Mouse (Mus musculus) MEL (cell line): Measurements from ENCODE around the gene Dnaja2. TPM values are rescaled to one million over a fixed set of nuclear protein-coding genes. Genes with fewer than 3 reads are reported as not detected.

Experiments used
- DNase-seq: peaks from one replicate; pipeline ENCODE4 v3.0.0; 2011; ENCODE audit warnings: low read depth, low spot score
- H3K27ac ChIP-seq: 2 replicates; pipeline ENCODE4 v1.5.1; 2012; ENCODE audit warnings: low read depth, mild to moderate bottlenecking, control low read depth, low read length, moderate library complexity; ENCODE audit not compliant: control insufficient read depth
- H3K27me3 ChIP-seq, 2 experiments: fragments of 150-350 bp in 1 of 2; sonication (generic) in 1 of 2; 2 replicates each; pipeline ENCODE4 v1.6.1; 2012; ENCODE audit warnings: low read length in 2 of 2, mild to moderate bottlenecking in 2 of 2, improper control_type of control experiment in 1 of 2, moderate library complexity in 1 of 2; ENCODE audit not compliant: insufficient read depth in 2 of 2, control insufficient read depth in 1 of 2
- H3K36me3 ChIP-seq, 2 experiments: 2 replicates each; pipeline ENCODE4 v1.6.1; 2012 to 2014; ENCODE audit warnings: low read length in 2 of 2, improper control_type of control experiment in 1 of 2, inconsistent platforms in 1 of 2, mild to moderate bottlenecking in 1 of 2; ENCODE audit not compliant: insufficient read depth in 2 of 2, control insufficient read depth in 1 of 2
- H3K4me1 ChIP-seq, 2 experiments: fragments of 150-350 bp in 1 of 2; sonication (generic) in 1 of 2; 2 replicates each; pipeline ENCODE4 v1.6.1; 2012; ENCODE audit warnings: low read length in 2 of 2, improper control_type of control experiment in 1 of 2, mild to moderate bottlenecking in 1 of 2; ENCODE audit not compliant: insufficient read depth in 2 of 2, control insufficient read depth in 1 of 2
- H3K4me3 ChIP-seq, 2 experiments: fragments of 150-350 bp in 1 of 2; sonication (generic) in 1 of 2; 2 replicates each; pipeline ENCODE4 v1.5.1; 2012; ENCODE audit warnings: low read depth in 2 of 2, low read length in 2 of 2, mild to moderate bottlenecking in 2 of 2, moderate library complexity in 2 of 2, control low read depth in 1 of 2, improper control_type of control experiment in 1 of 2; ENCODE audit not compliant: control insufficient read depth in 1 of 2, insufficient read depth in 1 of 2
- H3K79me2 ChIP-seq: 2 replicates; pipeline ENCODE4 v1.6.1; 2012; ENCODE audit warnings: mild to moderate bottlenecking, low read length, moderate library complexity; ENCODE audit not compliant: control insufficient read depth, poor library complexity, insufficient read depth
- H3K9ac ChIP-seq: 2 replicates; pipeline ENCODE4 v1.6.1; 2012; ENCODE audit warnings: low read depth, mild to moderate bottlenecking, control low read depth, low read length, moderate library complexity; ENCODE audit not compliant: control insufficient read depth, poor library complexity, severe bottlenecking
- H3K9me3 ChIP-seq: fragments of 150-350 bp; sonication (generic); replicated peaks from 2 replicates; pipeline ENCODE4 v1.6.1; 2012; ENCODE audit warnings: mild to moderate bottlenecking, low read length, improper control_type of control experiment, moderate library complexity; ENCODE audit not compliant: insufficient read depth
- CHD1 ChIP-seq: IDR thresholded peaks from 2 replicates; pipeline ENCODE4 v1.6.1; 2012; ENCODE audit warnings: low read depth, mild to moderate bottlenecking, inconsistent platforms, low read length, improper control_type of control experiment
- CTCF ChIP-seq, 3 experiments: IDR thresholded peaks in 2 of 3; conservative IDR thresholded peaks in 1 of 3; 2 replicates each; pipeline ENCODE4 v1.5.1; 2011 to 2012; ENCODE audit warnings: low read length in 3 of 3, low read depth in 2 of 3, mild to moderate bottlenecking in 2 of 3, improper control_type of control experiment in 1 of 3, inconsistent platforms in 1 of 3, mixed read lengths in 1 of 3, moderate library complexity in 1 of 3; ENCODE audit not compliant: control insufficient read depth in 1 of 3, insufficient read depth in 1 of 3, poor library complexity in 1 of 3, severe bottlenecking in 1 of 3
- E2F4 ChIP-seq: IDR thresholded peaks from 2 replicates; pipeline ENCODE4 v1.6.1; 2011; ENCODE audit warnings: low read depth, low read length, improper control_type of control experiment, borderline replicate concordance
- EP300 ChIP-seq, 2 experiments: IDR thresholded peaks; 2 replicates each; pipeline ENCODE4 v1.6.1; 2011; ENCODE audit warnings: improper control_type of control experiment in 2 of 2, low read length in 2 of 2, low read depth in 1 of 2, mild to moderate bottlenecking in 1 of 2
- GATA1 ChIP-seq: IDR thresholded peaks from 2 replicates; pipeline ENCODE4 v1.6.1; 2011; ENCODE audit warnings: low read depth, low read length, improper control_type of control experiment
- JUND ChIP-seq: IDR thresholded peaks from 2 replicates; pipeline ENCODE4 v1.6.1; 2011; ENCODE audit warnings: low read depth, mild to moderate bottlenecking, improper control_type of control experiment, low read length
- KAT2A ChIP-seq: conservative IDR thresholded peaks from 2 replicates; pipeline ENCODE4 v1.6.1; 2012; ENCODE audit warnings: low read depth, low read length, improper control_type of control experiment, inconsistent platforms
- MAX ChIP-seq: IDR thresholded peaks from 2 replicates; pipeline ENCODE4 v1.6.1; 2011; ENCODE audit warnings: low read length, improper control_type of control experiment
- MEF2A ChIP-seq: IDR thresholded peaks from 2 replicates; pipeline ENCODE4 v1.6.1; 2014; ENCODE audit warnings: low read depth, mild to moderate bottlenecking, inconsistent platforms, low read length, improper control_type of control experiment; ENCODE audit not compliant: poor library complexity, insufficient replicate concordance, severe bottlenecking; ENCODE audit errors: extremely low read depth
- MYC ChIP-seq: IDR thresholded peaks from 2 replicates; pipeline ENCODE4 v1.6.1; 2011; ENCODE audit warnings: low read depth, mild to moderate bottlenecking, low read length, improper control_type of control experiment, moderate library complexity
- NELFE ChIP-seq: IDR thresholded peaks from 2 replicates; pipeline ENCODE4 v1.6.1; 2011; ENCODE audit warnings: low read depth, low read length, improper control_type of control experiment
- POLR2A ChIP-seq, 2 experiments: IDR thresholded peaks; 2 replicates each; pipeline ENCODE4 v1.6.1; 2011 to 2012; ENCODE audit warnings: low read length in 2 of 2, mild to moderate bottlenecking in 2 of 2, control low read depth in 1 of 2, improper control_type of control experiment in 1 of 2, low read depth in 1 of 2, moderate library complexity in 1 of 2; ENCODE audit not compliant: control insufficient read depth in 1 of 2, insufficient read depth in 1 of 2, poor library complexity in 1 of 2
- POLR2AphosphoS5 ChIP-seq: IDR thresholded peaks from 2 replicates; pipeline ENCODE4 v1.6.1; 2012; ENCODE audit warnings: low read depth, borderline replicate concordance, mild to moderate bottlenecking, inconsistent platforms, low read length, moderate library complexity, mixed read lengths
- RAD21 ChIP-seq: IDR thresholded peaks from 2 replicates; pipeline ENCODE4 v1.6.1; 2011; ENCODE audit warnings: mild to moderate bottlenecking, low read depth, low read length, improper control_type of control experiment
- SIN3A ChIP-seq: IDR thresholded peaks from 2 replicates; pipeline ENCODE4 v1.6.1; 2012; ENCODE audit warnings: low read length, improper control_type of control experiment, inconsistent platforms
- SMC3 ChIP-seq: IDR thresholded peaks from 2 replicates; pipeline ENCODE4 v1.6.1; 2011; ENCODE audit warnings: low read depth, low read length, improper control_type of control experiment
- UBTF ChIP-seq: IDR thresholded peaks from 2 replicates; pipeline ENCODE4 v1.6.1; 2012; ENCODE audit warnings: low read depth, mild to moderate bottlenecking, inconsistent platforms, low read length, improper control_type of control experiment, moderate library complexity, borderline replicate concordance; ENCODE audit not compliant: insufficient read depth
- USF1 ChIP-seq: IDR thresholded peaks from 2 replicates; pipeline ENCODE4 v1.6.1; 2014; ENCODE audit warnings: low read depth, mild to moderate bottlenecking, inconsistent platforms, low read length, improper control_type of control experiment, moderate library complexity
- USF2 ChIP-seq, 2 experiments: IDR thresholded peaks; 2 replicates each; pipeline ENCODE4 v1.6.1; 2011 to 2012; ENCODE audit warnings: improper control_type of control experiment in 2 of 2, low read length in 2 of 2, borderline replicate concordance in 1 of 2, inconsistent platforms in 1 of 2, low read depth in 1 of 2, mild to moderate bottlenecking in 1 of 2; ENCODE audit not compliant: insufficient read depth in 1 of 2
- ZC3H11A ChIP-seq: IDR thresholded peaks from 2 replicates; pipeline ENCODE4 v1.6.1; 2012; ENCODE audit warnings: low read depth, mild to moderate bottlenecking, inconsistent platforms, low read length, improper control_type of control experiment
- ZKSCAN1 ChIP-seq: IDR thresholded peaks from 2 replicates; pipeline ENCODE4 v1.6.1; 2012; ENCODE audit warnings: low read depth, mild to moderate bottlenecking, inconsistent platforms, low read length, improper control_type of control experiment, moderate library complexity
- polyA plus RNA-seq, 2 experiments: library from polyadenylated mRNA; stranded (reverse) in 1 of 2; unstranded in 1 of 2; fragments of >175 nt in 1 of 2; fragments of >200 nt in 1 of 2; gene quantifications; 2 replicates each; pipeline versions ENCODE4 v1.2.1 to v1.2.4; 2012; ENCODE audit warnings: low replicate concordance in 2 of 2, low read depth in 1 of 2; ENCODE audit not compliant: insufficient read length in 2 of 2, insufficient read depth in 1 of 2, missing spikeins in 1 of 2
- total RNA-seq: library from RNA; depleted of rRNA; stranded (reverse); fragments of 300-350 nt; gene quantifications from 2 replicates; pipeline ENCODE4 v1.2.3, GENCODE M21; 2012

Gene Dnaja2
- total and polyA plus RNA-seq, 3 experiments = 189 to 307 TPM; not detected in 1

DNA sequence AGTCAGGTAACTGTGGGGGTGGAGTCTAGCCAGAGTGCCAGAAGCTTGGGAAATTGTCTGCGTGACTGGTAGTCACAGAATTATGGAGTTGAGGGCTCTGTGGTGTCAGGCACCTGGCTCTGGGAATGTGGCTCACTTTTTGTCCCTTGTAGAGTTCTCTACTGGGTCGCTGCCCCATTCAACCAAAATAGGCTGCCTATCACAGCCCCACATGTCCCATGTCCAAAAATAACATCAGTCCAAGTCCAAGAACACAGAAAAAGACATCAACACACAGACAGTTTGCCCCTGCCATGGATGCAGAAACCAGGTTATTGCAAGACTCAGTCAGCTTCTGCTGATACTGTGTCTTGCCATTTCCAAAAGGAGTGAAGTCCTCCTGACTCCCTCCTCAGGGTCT, 33.5 kb upstream of the Dnaja2 start:
- Histone ChIP-seq H3K9me3 (no peaks in the 10 kb centered on the region), H3K27me3 (no peaks in the 10 kb centered on the region), H3K79me2 (no peaks in the 10 kb centered on the region), H3K27ac (no peak overlapping the region), H3K36me3 (no peaks in the 10 kb centered on the region), H3K4me1 (no peaks in the 10 kb centered on the region), H3K4me3 (no peak overlapping the region), H3K9ac (no peak overlapping the region)
- TF ChIP-seq MEF2A = no peak
- TF ChIP-seq JUND = no peak
- no peak for TF ChIP-seq NELFE
- no peak for TF ChIP-seq EP300 (IDR thresholded peaks at IDR 0.05; ENCODE audit: low read depth in 1 of 2, low read length in 2 of 2)
- no peak for TF ChIP-seq ZC3H11A
- no peak for TF ChIP-seq POLR2A (IDR thresholded peaks at IDR 0.05; ENCODE audit: control insufficient read depth in 1 of 2, insufficient read depth in 1 of 2, low read depth in 1 of 2, low read length in 2 of 2, poor library complexity in 1 of 2)
- no peak for TF ChIP-seq USF2 (IDR thresholded peaks at IDR 0.05; ENCODE audit: borderline replicate concordance in 1 of 2, insufficient read depth in 1 of 2, low read depth in 1 of 2, low read length in 2 of 2)
- TF ChIP-seq ZKSCAN1 = no peak
- no peak for TF ChIP-seq MYC
- TF ChIP-seq POLR2AphosphoS5 = no peak
- TF ChIP-seq CTCF (IDR thresholded peaks at IDR 0.05 in 2 of 3, conservative IDR thresholded peaks at IDR 0.05 in 1 of 3; ENCODE audit: control insufficient read depth in 1 of 3, insufficient read depth in 1 of 3, low read depth in 2 of 3, low read length in 3 of 3, poor library complexity in 1 of 3, severe bottlenecking in 1 of 3) = no peak
- TF ChIP-seq SMC3 = no peak
- TF ChIP-seq SIN3A = no peak
- no peak for TF ChIP-seq E2F4
- no peak for TF ChIP-seq USF1
- TF ChIP-seq CHD1 = no peak
- TF ChIP-seq RAD21 = no peak
- no peak for TF ChIP-seq KAT2A
- DNase-seq = no peak

DNA sequence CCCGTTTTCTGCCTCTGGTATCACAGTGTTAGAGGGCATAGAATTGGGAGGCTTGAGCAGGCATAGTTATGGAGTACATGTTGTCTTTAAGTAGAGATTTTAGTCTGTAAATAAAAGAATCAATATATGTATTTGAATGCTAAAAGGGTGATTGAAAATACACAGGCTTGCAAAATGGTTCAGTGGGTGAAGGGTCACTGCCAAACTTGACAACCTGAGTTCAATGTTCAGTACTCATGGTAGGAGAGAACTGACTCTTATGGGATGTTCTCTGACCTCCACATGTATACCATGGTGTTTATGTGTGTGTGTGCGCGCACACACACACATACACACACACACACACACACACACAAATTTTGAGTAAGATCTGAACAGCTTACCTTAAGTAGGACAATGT, 22.5 kb upstream of the Dnaja2 start:
- Histone ChIP-seq H3K79me2 (no peaks in the 10 kb centered on the region), H3K27me3 (no peaks in the 10 kb centered on the region), H3K27ac (no peak overlapping the region), H3K9me3 (no peaks in the 10 kb centered on the region), H3K9ac (no peak overlapping the region), H3K36me3 (no peaks in the 10 kb centered on the region), H3K4me1 (peaks cover 0 to under 1% of the 10 kb centered on the region in 2 experiments; a peak in 1 of 4 replicates), H3K4me3 (no peak overlapping the region)
- TF ChIP-seq MAX (no peak), GATA1 (no peak), NELFE (no peak), USF1 (no peak), CHD1 (no peak), UBTF (no peak)
- no peak for DNase-seq
